Mouse (Mus musculus) neural tube, embryonic 14.5 days (tissue): ENCODE measurements around the gene Zfp821. TPM values are rescaled to one million over a fixed set of nuclear protein-coding genes. Genes with fewer than 3 reads are reported as not detected.

ENCODE experiments used
- ATAC-seq: fragments of 200-750 bp; cut with Nextera tagmentation; 2 replicates; pipeline ENCODE4 v1.8.0; 2017; ENCODE audit warnings: low read depth, mild to moderate bottlenecking, moderate TSS enrichment, moderate library complexity
- H3K27ac ChIP-seq: fragments of 300-500 bp; sonication (generic); 2 replicates; pipeline ENCODE4 v1.5.1; 2014; ENCODE audit warnings: low read depth, mild to moderate bottlenecking, control low read depth, low read length, moderate library complexity, mixed read lengths
- H3K27me3 ChIP-seq: fragments of 300-500 bp; sonication (generic); 2 replicates; pipeline ENCODE4 v1.6.1; 2014; ENCODE audit warnings: low read length; ENCODE audit not compliant: control insufficient read depth, insufficient read depth
- H3K36me3 ChIP-seq: fragments of 300-500 bp; sonication (generic); 2 replicates; pipeline ENCODE4 v1.6.1; 2014; ENCODE audit warnings: low read length, mixed read lengths; ENCODE audit not compliant: control insufficient read depth, insufficient read depth
- H3K4me1 ChIP-seq: fragments of 300-500 bp; sonication (generic); 2 replicates; pipeline ENCODE4 v1.6.1; 2014; ENCODE audit warnings: low read length; ENCODE audit not compliant: control insufficient read depth, insufficient read depth
- H3K4me2 ChIP-seq: fragments of 300-500 bp; sonication (generic); 2 replicates; pipeline ENCODE4 v1.6.1; 2014; ENCODE audit warnings: mild to moderate bottlenecking, low read depth, low read length, control low read depth
- H3K4me3 ChIP-seq: fragments of 300-500 bp; sonication (generic); 2 replicates; pipeline ENCODE4 v1.5.1; 2014; ENCODE audit warnings: low read depth, low read length, control low read depth, mixed read lengths
- H3K9ac ChIP-seq: fragments of 300-500 bp; sonication (generic); replicated peaks from 2 replicates; pipeline ENCODE4 v1.6.1; 2014; ENCODE audit warnings: low read depth, mild to moderate bottlenecking, control low read depth, low read length, mixed read lengths
- H3K9me3 ChIP-seq: fragments of 300-500 bp; sonication (generic); 2 replicates; pipeline ENCODE4 v1.6.1; 2016; ENCODE audit warnings: low read length; ENCODE audit not compliant: control insufficient read depth
- WGBS: fragments of 180-500 bp; shearing (Covaris S2); extraction: QIAGEN DNeasy Blood & Tissue Kit; methylation state at CpG from one replicate; pipeline ENCODE4 v1.1.7; 2014; 5-methylcytosine and 5-hydroxymethylcytosine counted together
- polyA plus RNA-seq: library from polyadenylated mRNA; unstranded; fragments of >200 nt; fragmentation: Nextera tagmentation; extraction: Ambion mirVana; gene quantifications from 2 replicates; pipeline ENCODE4 v1.2.1, GENCODE M21; 2014

Gene Zfp821
- polyA plus RNA-seq, 1 experiment from 2014 or later, result 73.9 TPM

DNA sequence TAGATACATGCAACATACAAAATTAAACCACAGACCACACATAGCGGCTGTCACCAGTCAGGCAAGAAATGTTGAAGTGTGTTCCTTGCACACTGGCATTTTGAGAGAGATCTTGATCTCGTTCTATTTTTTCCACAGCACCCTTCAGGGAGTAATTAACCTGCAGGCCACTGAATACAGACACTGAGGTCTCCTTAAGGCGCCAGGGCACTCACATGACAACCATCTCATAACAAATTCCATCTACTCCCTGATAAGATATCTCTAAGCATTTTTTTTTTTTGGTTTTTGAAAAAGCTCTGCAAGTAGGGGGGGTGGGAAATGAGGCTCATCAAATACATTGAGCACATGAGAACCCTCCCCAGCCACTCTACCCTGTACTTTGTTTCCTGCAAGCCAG is 51.5 kb downstream of the Zfp821 start:
- no peak overlapping the region for H3K9ac ChIP-seq
- no peak overlapping the region for H3K4me3 ChIP-seq
- H3K4me1 ChIP-seq, result no peaks in the 10 kb centered on the region
- no peak overlapping the region for H3K4me2 ChIP-seq
- ATAC-seq, result no peak
- 77% methylated on average over 3 of the region's 3 CpGs for WGBS
- H3K27me3 ChIP-seq, result no peaks in the 10 kb centered on the region
- H3K9me3 ChIP-seq, result no peaks in the 10 kb centered on the region
- H3K36me3 ChIP-seq, result no peaks in the 10 kb centered on the region
- no peak overlapping the region for H3K27ac ChIP-seq

DNA sequence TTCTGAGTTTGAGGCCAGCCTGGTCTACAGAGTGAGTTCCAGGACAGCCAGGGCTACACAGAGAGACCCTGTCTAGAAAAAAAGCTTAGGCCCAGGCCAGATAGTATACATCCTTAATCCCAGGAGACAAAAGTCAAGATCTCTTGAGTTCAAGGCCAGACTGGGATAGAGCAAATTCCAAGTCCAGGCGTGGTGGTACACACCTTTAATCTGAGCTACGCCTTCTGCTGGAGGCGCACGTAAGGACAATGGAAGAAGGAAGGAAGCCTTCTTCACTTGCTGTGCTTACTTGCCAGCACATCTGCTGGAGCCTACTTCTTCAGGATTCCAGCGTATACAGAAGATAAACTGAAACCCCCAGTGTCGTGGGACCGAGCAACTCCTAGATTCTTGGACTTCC is 54.1 kb downstream of the Zfp821 start:
- H3K36me3 ChIP-seq, result no peaks in the 10 kb centered on the region
- H3K9me3 ChIP-seq, result no peaks in the 10 kb centered on the region
- WGBS, result 92% methylated on average over 7 of the region's 7 CpGs
- H3K9ac ChIP-seq, result no peak overlapping the region
- H3K4me3 ChIP-seq, result no peak overlapping the region
- H3K4me2 ChIP-seq, result no peak overlapping the region
- no peaks in the 10 kb centered on the region for H3K27me3 ChIP-seq
- H3K27ac ChIP-seq, result no peak overlapping the region
- ATAC-seq, result no peak
- H3K4me1 ChIP-seq, result no peaks in the 10 kb centered on the region

- 56% methylated on average over 1 of the region's 1 CpGs for WGBS
- H3K36me3 ChIP-seq, result no peaks in the 10 kb centered on the region
- H3K4me2 ChIP-seq, result no peak overlapping the region
- ATAC-seq, result no peak
- H3K9me3 ChIP-seq, result no peaks in the 10 kb centered on the region
- no peaks in the 10 kb centered on the region for H3K27me3 ChIP-seq
- H3K27ac ChIP-seq, result no peak overlapping the region
- no peaks in the 10 kb centered on the region for H3K4me1 ChIP-seq
- H3K9ac ChIP-seq, result no peak overlapping the region
- no peak overlapping the region for H3K4me3 ChIP-seq
These were observed 54.9 kb downstream of the Zfp821 start for GRCm38 (mm10) chr8:109760221-109760620.

GRCm38 (mm10) chr8:109764031-109764430 is 58.7 kb downstream of the Zfp821 start:
- WGBS, result 89% methylated on average over 6 of the region's 6 CpGs
- Histone ChIP-seq H3K27me3 (no peaks in the 10 kb centered on the region), H3K27ac (no peak overlapping the region), H3K9me3 (no peaks in the 10 kb centered on the region), H3K9ac (no peak overlapping the region), H3K36me3 (no peaks in the 10 kb centered on the region), H3K4me3 (no peak overlapping the region), H3K4me2 (no peak overlapping the region), H3K4me1 (no peaks in the 10 kb centered on the region)
- no peak for ATAC-seq

- Histone ChIP-seq H3K9ac (no peak overlapping the region), H3K4me3 (no peak overlapping the region), H3K4me1 (no peaks in the 10 kb centered on the region), H3K4me2 (no peak overlapping the region), H3K27ac (no peak overlapping the region), H3K36me3 (no peaks in the 10 kb centered on the region), H3K9me3 (no peaks in the 10 kb centered on the region), H3K27me3 (no peaks in the 10 kb centered on the region)
- WGBS, result 78% methylated on average over 7 of the region's 7 CpGs
- no peak for ATAC-seq
These were observed 60.7 kb downstream of the Zfp821 start for GRCm38 (mm10) chr8:109766081-109766480.

DNA sequence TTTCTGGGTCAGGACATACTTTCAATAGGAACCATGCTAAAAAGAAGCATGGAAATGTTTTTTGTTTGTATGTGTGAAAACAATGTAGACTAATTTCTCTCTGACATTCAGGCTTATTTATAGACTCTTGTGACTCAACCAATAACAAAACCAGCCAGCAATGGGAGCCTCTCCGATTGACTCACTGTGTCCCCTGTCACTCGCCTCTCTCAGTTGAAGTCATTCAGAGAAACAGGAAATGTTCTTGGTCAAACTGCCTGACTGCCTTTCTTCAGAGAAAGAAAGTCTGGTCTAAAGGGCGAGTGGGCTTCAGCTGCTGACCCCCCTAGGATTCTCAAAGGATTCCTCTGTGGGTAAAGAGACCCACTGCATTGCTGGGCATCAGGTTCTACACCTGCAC is 67.8 kb downstream of the Zfp821 start:
- WGBS, result 51% methylated on average over 3 of the region's 3 CpGs
- ATAC-seq, result no peak

More for the DNA sequence above, 67.8 kb downstream of the Zfp821 start:
- H3K9ac ChIP-seq, result no peak overlapping the region
- H3K27ac ChIP-seq, result no peak overlapping the region
- H3K4me2 ChIP-seq, result no peak overlapping the region
- H3K4me1 ChIP-seq, result no peaks in the 10 kb centered on the region
- no peaks in the 10 kb centered on the region for H3K36me3 ChIP-seq
- no peaks in the 10 kb centered on the region for H3K9me3 ChIP-seq
- no peak overlapping the region for H3K4me3 ChIP-seq
- no peaks in the 10 kb centered on the region for H3K27me3 ChIP-seq

Other genes with a start within 250 kb of the Zfp821 start
- gene Pmfbp1, start 211.5 kb upstream of the Zfp821 start, polyA plus RNA-seq, result 2.2 and 2.8 TPM in 2 replicates
- 12.1 and 16.3 TPM in 2 replicates for gene Dhx38, start 139.7 kb upstream of the Zfp821 start, polyA plus RNA-seq
- 31.9 TPM in 2 replicates for gene Txnl4b, start 139.7 kb upstream of the Zfp821 start, polyA plus RNA-seq
- gene Hp, start 126.4 kb upstream of the Zfp821 start, polyA plus RNA-seq, result 0.19 TPM in 1 of 2 replicates, not detected in the other
- gene Dhodh, start 96.9 kb upstream of the Zfp821 start, polyA plus RNA-seq, result 32.8 and 33.2 TPM in 2 replicates
- 0.09 TPM in 1 of 2 replicates, not detected in the other for gene Pkd1l3, start 91.0 kb upstream of the Zfp821 start, polyA plus RNA-seq
- 179 and 191 TPM in 2 replicates for gene Ist1, start 12.3 kb upstream of the Zfp821 start, polyA plus RNA-seq
- 3.7 and 4.0 TPM in 2 replicates for gene Atxn1l, start 32.2 kb downstream of the Zfp821 start, polyA plus RNA-seq
- 39.2 and 48.7 TPM in 2 replicates for gene Ap1g1, start 73.0 kb downstream of the Zfp821 start, polyA plus RNA-seq
- 5.2 and 7.7 TPM in 2 replicates for gene Phlpp2, start 163.0 kb downstream of the Zfp821 start, polyA plus RNA-seq